Mouse (Mus musculus): Measurements from ENCODE around the gene Cdt1.
"Not testable (repeated sequence)": the region's sequence is repeated elsewhere in the genome, so short reads cannot be mapped to it uniquely, and the experiment has no call there.

Cdt1 gene

DNA sequence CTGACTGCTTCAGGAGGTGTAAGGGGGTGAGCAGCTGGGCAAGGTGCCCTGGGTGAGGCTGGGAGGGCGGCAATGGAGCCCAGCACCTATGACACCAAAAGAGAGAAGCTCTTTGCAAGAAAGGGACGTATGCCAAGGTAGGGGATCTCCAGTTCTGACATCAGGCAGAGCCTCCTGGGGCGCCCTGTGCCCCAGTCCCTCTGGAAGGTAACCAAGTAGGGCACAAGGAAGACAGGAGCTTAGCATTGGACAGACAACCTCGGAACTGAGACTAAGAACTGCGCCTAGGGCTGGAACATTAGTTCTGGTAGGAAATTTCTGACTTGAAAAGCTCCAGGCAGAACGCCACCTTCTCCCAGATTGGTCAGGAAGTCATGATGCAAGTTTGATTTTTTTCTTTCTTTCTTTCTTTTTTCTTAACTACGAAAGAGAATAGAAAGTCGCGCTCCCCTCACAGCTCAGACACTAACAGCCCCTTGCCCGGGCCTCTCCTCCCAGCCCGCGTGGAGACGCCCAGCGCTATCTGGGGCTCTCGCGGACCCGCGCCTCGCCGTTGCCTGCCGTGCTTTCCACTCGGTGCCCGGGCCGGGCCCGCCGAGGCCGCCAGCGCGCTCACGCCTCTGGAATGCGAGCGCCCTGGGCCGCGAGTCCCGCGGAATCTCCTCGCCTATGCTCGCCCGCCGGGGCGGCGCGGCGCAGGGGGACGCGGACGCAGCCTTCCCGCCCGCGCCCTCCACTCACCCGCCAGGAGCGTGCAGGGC, 17.4 kb upstream of the Cdt1 start:
- DNase-seq, result peak; percentile 55 to 61

DNA sequence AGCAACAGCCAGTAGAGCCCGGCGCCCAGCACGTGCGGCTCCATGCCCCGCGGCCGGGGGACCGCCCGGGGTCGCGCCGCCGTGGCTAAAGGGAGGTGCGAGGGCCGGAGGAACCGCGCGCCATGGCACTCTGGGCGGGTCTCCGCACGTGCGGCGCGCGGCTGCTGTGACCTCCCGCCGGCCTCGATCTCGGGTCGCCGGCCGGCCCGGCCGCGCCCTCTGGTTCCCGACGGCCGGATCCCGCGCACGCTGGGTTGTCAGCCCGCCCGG, 16.9 kb upstream of the Cdt1 start:
- DNase-seq, result no peak

DNA sequence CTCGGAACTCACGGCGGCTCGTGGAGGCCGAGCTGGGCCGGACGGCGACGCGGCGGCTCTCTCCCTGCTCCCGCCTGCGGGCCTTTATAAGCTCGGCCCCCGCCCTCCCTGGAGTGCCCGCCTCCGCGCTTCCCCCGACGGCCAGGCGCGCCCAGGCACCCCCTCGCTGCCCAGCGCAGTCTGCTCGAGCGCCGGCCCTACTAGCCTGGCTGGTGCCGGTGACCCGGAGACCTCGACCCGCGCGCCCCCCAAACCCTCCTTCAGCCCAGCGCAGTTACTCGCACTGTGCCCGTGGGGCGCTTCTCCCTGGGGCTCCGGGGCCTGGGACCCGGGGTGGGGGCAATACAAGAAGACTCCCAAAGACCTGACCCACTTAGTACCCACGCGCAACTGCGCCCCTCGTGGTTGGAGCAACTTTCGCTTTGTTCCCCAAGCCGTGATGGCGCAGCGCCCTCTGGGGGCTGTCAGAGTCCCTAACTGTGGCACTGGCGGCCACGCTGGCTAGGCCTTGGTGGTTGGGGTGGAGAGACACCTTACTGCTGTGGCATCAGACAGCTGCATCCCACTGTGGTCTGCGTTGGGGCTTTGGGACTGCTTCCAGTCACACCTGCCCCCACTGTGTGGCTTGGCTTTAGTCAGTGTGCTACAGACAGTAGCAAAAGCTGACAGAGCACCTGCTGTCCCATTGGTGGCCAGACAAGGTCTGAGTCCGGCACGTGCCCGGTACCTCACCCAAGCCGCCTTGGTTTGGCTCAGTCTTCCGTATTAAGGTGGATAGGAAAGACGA, 16.4 kb upstream of the Cdt1 start, which contains the start of gene Piezo1:
Piezo1 (minus strand) TSS at position 65 of the 787 bp plus-strand sequence.
- DNase-seq, result peak; percentile 93 to 96

DNA sequence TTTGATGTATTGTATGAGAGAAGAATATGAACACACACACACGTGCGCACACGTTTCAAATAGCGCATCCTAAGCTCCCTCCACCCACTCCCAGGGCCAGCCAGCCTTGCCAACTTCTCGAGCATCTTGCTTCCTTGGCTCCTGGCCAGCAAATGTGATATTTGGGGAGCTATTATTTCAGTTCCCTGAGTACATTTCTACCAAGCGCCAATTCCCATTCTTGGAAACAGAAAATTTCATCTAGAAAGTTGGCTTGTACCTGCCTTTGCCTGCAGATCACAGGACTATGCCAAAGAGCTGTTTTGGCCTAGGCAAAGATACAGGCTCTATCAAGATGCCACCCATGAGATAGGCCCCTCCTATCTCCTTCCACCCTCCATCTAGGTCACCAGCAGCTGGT, 13.0 kb upstream of the Cdt1 start:
- no peak for DNase-seq

DNA sequence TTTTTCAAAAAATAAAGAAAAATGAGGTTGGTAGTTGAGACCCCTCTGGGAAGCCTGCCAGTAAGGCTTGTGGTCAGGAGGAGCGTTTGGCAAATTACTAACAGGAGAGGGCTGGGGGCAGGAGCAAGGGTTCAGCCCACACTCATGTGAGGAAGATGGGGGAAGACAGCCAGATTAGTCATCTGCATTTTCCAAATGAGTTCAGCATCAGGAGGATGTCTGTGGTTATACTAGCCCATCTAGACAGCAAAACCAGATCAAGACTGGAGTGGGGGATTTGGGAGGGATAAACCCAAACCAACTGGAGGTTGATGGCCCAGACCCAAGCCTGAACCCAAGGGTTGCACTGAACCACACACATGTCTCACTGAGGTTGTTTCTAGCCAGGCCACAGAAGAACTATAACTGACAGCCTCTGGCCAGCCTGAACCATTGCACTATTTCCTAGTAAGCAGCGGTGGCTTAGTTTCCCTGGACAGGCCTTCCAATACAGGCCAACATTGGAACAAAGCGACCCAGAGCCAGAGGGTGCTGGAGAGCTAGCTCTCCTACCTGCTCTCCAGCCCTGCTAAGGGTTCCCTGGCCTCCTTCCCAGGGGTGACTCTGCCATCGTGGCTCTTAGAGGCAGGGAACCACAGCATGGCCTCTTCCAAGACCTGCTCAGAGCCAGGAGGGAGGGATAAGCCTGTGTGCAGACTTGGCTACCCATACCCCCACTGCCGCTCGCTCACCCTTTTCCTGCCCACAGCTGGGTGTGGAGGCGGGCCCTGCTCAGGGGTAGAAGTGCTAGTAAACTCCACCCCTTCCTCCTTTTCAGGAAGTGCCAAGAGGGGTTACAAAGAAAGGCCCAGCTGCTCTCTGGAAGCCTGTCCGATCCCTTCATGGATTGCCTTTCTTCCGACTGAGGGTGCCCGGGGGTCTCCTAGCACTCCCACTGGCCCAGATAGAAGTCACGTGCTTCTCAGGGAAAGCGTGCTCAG, 11.5 kb upstream of the Cdt1 start:
- DNase-seq, result peak; percentile 84 to 92

DNA sequence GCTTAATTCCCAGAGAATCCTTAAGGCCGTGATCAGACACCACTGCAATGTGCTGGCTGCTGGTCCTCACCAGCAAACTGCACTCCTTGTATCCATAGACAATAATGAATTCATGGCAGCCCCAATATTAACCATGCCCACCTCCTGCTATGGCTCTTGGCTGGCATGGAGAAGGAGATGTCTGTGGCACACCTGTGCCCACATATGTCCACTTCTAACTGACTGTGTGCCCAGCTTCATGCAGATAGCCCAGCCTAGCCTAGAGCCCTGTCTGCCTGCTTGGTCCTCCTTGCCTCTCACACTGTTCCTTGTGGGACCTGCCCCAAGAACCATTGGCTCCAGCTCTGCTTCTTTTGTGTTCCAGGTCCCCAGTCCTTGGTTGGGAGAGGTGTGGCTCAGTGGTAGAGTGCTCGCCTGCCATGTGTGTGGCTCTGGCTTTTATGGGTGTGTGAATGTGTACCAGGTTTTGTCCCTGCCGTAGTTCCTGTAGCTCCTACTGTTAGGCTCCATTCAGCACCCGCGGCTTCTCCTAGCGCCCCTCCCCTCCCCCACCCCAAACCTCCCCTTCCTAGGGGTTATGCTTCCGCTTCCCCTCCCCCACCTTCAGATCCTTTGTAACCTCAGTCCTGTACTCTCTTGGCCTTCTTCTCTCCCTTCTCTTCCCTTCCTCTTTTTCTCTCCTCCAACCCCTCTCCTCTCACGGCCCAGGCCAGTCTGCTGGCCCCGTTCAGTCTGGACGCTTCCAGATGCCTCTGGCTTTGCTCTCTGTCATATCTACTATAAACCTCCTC, 10.4 kb upstream of the Cdt1 start:
- peak; percentile 35 to 37 for DNase-seq

DNA sequence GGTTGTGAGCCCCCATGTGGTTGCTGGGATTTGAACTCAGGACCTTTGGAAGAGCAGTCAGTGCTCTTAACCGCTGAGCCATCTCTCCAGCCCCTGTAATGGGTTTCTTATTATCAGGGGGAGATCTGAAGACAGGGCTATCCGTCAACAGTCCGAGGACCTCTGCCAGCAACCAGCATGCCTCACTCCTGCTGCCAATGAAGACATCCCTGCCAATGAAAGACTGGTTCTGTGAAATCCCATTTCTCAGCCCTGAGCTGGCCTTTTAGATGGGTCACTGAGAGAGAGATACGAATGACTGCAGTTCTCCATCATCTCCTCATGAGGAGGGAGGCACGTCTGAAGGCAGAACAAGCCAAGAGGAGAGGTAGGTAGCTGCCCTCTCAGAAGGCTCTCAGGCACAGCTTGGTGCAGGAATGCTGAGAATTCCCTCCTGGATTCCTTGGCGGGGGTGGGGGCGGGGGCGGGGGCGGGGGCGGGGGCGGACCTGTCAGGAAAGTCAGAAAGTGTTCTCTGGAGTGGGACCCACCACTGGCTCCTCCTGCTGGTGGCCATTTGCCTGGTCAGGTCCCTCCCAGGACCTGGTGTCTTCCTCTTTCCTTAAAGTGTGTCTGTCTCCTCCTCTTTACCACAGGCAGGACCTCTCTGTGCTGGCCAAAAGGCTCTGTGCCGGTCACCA, 9.0 kb upstream of the Cdt1 start:
- peak in 1 of 2 experiments; percentile 20 for DNase-seq

DNA sequence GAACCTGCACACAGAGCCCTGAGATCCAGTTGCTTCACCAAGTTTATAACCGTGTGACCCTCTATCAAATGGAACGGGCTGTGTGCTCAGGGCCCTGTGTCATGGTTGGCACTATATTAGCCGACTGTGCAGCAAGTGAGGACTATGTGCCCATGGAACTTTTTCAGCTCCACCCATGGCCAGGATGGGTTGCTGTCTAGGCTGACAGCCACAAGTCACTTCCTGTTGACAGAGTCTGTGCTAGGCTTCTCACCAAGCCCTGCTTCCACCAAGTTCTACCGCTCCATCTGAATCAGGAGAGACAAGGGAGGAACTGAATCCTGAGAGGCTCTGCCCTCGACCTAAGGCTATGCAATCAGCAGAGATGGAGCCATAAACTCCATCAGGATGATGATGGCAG, 6.6 kb upstream of the Cdt1 start:
- DNase-seq, result peak; percentile 42 to 59

DNA sequence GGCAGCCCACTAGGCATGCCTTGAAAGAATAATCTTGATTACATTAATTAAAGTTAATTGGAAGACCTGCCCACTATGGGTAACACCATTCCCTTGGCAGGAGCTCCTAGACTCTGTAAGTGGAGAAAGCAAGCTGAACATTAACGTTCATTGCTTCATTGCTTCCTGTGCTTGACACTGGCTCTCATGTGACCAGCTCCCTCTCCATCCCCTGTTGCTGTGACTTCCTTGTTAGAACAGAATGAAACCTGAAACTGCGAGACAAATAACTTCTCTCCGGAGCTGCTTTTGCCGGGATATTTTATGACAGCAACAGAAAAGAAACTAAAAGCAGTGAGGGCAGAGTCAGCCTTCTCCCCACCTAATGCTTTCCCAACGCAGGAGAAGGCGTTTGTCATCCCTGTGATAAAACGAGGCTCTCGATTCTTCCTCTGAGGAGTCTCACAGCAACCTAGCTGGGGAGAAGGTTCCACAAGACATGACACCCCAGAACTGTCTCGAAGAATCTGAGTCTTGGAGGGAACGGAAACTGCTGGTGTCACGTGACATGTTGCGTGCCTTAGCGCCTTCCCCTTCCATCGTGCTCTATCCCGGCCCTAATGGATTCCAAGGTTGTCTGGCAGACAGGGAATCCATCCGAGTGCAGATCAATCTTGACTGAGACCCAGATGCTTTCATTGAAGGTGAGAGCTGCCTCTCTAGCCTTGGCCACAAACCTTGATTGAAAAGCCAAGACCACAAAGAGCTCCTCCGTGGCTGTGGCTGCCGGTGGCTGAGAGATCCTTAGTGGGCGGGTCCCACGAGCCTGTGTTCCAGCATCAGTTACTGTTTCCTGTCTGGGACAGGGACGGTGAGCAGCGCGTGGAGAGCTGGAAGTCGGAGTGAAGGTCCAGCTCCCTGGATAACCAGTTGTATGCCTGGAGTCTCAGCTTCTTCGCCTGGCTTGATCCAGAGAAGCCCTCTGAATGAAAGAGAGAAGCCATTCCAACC, 3.2 kb upstream of the Cdt1 start:
- no peak for DNase-seq

DNA sequence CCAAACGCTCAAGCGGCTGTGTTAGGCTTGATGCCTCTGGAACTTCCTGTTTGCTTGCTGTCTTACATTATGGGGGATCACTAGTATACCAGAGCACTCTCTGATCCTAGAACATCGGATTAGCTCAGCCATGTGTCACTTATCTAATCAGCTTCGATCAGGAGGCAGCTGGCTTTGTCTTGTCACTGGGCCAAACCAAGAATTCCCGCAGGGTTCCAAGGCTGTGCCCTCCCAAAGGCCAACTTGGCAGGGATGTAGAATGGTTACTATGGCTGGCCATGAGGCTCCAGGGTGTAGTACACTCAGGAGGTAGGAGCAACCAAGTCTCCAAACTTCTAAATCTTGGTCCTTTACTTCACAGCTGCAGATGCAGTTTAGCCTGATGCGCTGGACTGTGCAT, 1.0 kb upstream of the Cdt1 start:
- DNase-seq, result no peak

DNA sequence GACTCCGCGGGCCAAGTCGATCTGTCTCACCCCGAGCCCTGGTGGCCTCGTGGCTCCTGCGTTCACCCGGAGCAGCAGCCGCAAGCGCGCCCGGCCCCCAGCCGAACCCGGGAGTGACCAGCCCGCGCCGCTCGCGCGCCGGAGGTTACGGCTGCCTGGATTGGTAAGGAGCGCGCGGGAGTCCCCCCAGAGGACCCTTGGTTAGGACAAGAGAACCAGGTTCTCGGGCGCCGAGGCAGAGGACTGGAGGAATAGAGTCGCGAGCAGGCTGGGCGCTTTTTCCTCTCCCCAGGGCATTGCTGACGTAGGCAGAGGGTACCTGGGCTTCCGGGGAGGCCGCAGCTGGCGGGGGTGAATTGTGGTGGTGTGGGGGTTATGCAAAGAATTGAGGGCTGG, 292 bp downstream of the Cdt1 start:
- peak; percentile 66 to 79 for DNase-seq

DNA sequence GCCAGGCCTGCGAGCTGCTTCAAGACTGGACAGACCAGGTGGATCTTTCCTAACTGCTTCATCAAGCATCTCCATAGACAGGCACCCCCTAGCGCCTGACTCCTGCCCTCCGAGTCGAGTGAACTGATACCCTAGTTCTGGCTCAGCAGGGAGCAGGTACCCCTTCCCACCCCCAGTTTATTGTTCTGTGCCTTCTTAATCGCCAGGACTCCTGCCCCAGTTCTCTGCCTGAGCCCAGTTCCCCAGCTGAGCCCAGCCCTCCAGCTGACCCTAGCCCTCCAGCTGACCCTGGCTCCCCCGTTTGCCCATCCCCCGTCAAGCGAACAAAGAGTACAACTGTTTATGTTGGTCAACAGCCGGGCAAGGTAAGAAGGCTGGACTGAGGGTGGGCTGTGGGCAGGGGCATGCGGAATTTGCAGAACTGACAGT, 1.1 kb downstream of the Cdt1 start:
- peak; percentile 49 to 67 for DNase-seq

DNA sequence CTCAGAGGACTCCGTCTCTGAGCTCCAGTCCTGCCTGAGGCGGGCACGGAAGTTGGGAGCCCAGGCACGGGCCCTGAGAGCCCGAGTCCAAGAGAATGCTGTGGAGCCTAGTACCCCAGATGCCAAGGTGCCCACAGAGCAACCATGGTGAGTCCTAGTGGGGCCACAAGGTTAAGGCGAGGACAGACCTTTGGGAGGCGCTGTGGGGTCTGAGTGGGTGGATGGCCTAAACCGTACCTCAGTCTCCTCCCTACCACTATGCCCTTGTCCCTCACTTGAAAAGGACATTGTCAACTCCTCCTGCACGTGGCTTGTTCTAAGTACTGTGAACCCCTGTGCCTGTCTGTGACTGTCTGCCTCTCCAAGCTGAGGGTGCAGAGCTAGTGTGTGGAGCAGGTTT, 1.5 kb downstream of the Cdt1 start:
- no peak for DNase-seq

DNA sequence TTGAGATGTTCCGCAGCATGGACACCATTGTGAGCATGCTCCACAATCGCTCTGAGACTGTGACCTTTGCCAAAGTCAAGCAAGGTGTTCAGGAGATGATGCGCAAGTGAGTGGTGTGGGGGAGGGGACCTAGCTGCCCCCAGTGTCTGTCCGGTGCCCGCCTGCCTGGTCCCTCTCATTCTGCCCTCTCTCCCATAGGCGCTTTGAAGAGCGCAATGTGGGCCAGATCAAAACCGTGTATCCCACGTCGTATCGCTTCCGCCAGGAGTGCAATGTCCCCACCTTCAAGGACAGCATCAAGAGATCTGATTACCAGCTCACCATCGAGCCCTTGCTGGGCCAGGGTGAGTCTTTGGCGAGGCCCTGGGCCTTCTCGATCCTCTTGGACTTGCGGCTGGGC, 2.2 kb downstream of the Cdt1 start:
- no peak for DNase-seq

DNA sequence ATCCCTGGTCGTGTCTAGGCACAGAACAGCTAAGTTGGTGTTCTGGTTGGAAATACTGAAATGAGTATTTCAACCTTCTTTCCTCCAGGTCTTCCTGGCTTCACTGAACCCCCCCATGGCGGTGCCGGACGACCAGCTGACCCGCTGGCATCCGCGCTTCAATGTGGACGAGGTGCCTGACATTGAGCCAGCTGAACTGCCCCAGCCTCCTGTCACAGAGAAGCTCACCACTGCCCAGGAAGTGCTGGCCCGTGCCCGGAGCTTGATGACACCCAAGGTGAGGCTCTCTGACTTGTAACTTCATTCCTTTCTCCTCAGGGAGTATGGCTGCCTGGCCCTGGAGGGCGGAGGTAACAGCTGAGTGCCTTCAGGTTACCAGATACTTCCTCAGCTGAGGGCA, 3.3 kb downstream of the Cdt1 start:
- DNase-seq, result no peak

DNA sequence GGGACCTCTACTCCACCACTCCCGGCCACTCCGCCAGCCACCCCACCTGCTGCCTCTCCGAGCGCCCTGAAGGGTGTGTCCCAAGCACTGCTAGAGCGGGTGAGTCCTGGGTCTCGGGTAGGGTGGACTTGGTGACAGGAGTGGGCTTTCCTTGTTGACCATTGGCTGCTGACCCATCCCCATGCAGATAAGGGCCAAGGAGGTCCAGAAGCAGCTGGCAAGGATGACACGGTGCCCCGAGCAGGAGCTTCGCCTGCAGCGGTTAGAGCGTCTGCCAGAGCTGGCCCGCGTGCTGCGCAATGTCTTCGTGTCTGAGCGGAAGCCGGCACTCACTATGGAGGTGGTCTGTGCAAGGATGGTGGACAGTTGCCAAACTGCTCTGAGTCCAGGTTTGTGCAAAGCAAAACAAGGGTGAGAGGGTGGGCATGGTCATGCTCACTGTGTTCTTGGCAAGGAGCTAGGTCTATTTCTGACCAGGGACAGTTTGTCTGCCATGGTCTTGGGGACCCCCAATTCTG, 4.0 kb downstream of the Cdt1 start:
- DNase-seq, result no peak

DNA sequence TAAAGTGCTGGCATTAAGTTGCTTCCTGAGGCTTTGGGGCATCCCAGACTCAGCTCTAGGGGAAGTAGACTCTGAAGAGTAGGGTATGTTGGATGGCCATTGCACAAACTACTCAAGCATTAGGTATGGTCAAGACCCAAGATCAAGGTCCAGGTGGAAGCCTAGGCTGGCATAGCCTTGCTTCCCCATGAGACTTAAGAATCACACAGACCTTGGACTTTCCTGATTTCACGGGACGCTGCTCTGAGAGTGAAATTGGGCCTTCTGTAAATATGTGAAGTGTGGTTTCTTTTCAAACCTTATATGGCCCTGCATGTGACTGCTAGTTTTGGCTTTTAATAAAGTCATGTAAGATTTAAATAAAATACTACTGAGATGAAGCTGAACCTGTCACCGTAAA, 4.9 kb downstream of the Cdt1 start:
- no peak for DNase-seq

DNA sequence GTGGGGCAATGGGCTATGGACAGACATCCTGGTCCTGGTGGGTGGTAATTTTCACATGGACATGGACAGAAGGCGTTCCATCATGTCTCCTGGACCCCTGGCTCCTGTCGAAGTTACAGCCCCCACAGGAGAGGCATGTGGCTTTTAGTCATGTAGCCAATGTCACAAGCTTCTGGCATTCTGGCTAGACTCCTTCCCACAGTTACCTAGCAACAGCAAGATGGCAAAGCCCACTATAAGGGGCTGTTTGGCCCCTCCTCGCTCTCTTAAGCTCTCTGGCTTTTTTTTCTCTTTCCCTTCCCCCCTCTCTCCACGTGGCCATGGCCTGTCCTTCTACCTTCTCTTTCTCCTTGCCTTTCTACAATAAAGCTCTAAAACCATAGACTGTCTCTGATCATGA, 5.4 kb downstream of the Cdt1 start:
- not testable (repeated sequence) for DNase-seq

DNA sequence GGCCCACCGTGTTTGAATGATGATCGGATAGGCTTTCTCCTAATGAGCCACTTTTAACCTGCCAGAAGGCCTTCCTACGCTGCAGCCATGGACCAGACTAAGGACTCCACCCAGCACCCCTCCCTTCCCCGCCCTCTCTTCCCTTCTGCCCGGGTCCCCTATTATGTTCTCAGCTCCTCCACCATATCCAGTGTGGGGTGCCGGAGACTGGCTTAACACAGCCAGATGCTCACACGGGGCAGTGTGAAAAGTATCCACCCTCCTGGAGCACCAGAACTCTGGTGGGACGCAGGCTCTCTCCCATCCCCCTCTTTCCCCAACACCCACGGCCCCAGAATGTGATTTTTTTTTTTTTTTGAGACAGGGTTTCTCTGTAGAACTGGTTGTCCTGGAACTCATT, 5.8 kb downstream of the Cdt1 start:
- no peak for DNase-seq

DNA sequence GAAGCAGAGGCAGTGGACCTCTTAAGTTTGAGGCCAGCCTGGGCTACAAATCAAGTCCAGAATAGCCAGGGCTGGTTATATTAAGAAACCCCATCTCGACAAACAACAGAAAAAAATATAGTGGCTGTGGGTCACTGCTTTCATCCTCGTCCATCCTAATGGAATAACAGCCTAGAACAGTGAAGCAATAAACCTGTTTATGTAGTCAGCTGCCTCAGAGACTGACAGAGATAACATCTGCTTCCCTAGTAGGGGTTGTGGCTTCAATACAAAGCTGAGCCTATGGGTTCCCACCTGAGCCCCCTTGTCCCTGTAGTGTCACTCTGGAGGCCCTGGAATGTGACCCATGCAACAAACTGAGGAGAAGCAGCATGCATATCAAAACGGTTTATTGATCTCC, 6.4 kb downstream of the Cdt1 start:
- no peak for DNase-seq
